Mouse (Mus musculus): ENCODE measurements around the gene Ruvbl1.

Gene Ruvbl1

GRCm38 (mm10) chr6:88499481-88500404 lies 34.5 kb downstream of the Ruvbl1 start:
- peak; percentile 51 for DNase-seq

DNA sequence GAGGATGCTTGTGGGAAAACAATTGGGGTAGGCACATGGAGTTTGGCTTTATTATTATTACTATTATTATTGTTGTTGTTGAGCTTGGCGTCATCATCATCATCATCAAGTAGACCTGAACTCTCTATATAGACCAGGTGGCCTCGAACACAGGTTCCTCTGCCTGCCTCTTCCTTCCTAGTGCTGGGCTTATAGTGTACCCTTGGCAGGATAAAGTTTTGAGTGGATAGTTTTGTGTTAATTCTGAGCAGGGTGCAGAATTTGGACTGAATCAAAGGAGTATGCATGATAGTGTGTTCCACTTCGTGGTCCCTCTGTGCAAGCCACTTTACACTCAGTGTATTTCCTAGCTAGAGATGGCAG lies 35.2 kb downstream of the Ruvbl1 start:
- no peak for DNase-seq

- no peak for DNase-seq
Observed at GRCm38 (mm10) chr6:88502030-88502970, 37.1 kb downstream of the Ruvbl1 start.

GRCm38 (mm10) chr6:88503044-88503443 lies 37.8 kb downstream of the Ruvbl1 start:
- no peak for DNase-seq

GRCm38 (mm10) chr6:88513984-88514383 lies 48.8 kb downstream of the Ruvbl1 start:
- DNase-seq, result no peak

DNA sequence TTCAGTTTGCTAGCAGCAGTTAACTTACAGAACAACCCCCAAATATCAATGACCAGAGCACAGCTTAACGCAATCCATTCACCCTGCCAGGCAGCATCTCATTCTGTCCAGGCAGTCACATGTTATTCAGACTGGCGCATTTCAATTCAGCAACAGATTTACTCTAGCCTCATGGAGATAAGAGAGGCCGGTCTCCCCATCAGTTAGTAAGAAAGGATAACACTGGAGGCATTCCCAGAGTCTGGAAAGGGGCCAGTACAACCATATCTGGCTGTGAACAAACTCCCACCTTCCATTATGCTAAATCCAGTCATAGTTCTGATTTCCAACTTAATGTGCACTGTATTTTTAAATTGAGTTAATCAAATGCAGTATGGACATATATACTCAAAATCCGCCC lies 49.3 kb downstream of the Ruvbl1 start:
- DNase-seq, result no peak

DNA sequence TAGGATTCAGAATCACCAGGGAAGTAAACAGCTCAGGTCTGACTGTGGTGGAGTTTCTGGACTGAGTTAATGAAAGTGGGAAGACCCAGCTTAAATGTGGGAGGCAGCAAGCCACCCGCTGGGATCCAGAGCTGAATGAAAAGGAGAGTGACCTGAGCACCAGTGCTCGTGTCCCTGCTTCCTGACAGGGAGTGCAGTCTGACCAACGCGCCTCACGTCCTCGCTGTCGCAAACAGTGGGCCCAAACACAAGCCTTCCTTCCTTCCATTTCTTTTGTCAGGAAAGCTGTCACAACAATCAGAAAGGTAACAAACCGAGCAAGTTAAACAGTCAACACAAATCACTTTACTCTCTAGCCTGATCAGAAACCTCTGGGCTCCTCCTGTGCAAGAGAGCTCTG lies 50.8 kb downstream of the Ruvbl1 start:
- DNase-seq, result no peak

GRCm38 (mm10) chr6:88516667-88517066 lies 51.5 kb downstream of the Ruvbl1 start:
- no peak for DNase-seq

DNA sequence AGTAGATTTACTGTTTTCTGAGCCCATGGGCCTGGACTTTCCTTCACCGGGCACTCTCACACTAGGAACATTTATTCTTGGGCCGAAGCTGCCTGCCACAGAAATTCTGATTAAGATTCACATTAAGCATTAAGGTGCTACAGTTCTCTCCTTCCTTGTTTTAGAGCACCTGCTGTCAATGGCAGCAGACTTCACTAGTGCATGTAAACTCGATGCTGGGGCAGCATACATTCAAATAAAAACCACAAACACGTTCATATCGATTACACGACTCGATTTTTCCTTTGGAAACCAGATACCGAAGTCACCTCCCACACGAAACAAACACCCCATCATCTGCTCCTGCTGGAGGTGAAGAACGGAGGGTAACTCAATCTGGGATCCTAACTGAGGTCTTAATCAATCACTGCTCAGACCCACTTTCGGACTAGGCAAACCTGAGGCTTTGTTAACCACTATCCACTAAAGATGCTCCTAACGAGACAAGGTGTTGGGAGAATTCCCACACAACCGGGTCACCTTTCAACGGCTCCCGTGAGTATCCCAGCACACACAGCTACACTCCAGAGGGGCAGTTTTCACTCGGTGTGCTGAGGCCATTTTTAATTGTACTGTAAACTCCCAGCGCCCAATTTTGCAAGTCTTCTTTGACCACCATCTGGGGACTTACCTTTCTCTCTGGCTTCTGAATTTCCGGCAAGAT lies 52.6 kb downstream of the Ruvbl1 start:
- no peak for DNase-seq

GRCm38 (mm10) chr6:88518404-88519263 lies 53.4 kb downstream of the Ruvbl1 start, which contains the start of gene Sec61a1:
Sec61a1 (minus strand) TSS chr6:88518905.
- peak; percentile 97 for DNase-seq

- DNase-seq, result peak; percentile 83
Observed at GRCm38 (mm10) chr6:88521821-88522220, 56.6 kb downstream of the Ruvbl1 start.

DNA sequence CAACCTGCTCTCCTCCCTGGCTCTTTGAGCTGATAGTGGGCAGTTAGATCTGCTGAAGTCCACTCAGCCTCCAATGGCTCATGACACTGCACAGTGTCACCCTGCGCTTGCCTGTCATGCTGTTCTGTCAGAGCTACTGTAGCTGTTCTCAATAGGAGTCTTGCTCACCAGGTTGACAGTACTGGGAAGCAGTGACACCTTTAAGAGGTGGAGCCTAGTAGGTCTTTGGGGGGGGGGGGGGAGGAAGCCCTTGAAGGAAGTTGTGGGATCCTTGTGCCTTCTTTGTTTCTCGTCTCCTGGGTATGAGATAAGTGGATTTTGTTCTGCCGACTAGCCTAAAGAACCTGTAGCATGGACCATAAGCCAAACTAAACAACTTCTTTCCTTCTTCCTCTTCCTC lies 57.4 kb downstream of the Ruvbl1 start:
- DNase-seq, result no peak

DNA sequence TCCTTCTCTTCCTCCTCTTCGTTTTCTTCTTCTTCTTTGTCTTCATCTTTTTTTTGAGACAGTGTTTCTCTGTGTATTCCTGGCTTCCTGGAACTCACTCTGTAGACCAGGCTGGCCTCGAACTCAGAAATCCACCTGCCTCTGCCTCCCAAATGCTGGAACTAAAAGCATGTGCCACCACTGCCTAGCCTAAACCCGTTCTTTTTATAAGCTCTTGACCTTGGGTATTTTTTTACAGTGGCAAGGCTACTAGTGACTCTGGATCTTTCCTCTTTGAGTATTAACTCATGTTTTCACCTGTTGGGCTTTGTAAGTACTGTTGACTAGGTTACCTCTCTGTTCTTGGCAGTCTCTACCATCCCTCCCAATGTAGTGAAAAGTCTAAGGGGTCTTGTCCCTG lies 57.8 kb downstream of the Ruvbl1 start:
- no peak for DNase-seq

DNA sequence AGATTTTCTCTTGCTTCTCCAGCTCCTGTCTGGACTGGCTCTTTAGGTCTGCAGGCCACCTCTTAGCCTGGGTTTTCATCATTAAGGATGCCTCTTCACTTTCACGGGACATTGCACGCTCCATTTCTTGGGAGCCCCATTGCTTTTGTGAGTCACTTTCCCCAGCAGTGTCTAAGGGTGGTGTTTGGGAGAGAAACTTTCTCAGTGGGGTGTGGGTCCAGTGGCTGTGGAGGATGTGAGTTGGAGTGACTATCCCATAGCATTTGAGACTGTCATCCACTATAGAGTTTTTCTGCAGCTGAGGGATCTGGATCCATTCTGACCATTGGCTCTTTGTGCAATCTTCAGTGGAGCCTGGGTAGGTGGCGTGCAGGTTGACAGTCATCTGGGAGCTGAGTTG lies 58.2 kb downstream of the Ruvbl1 start:
- DNase-seq, result no peak

- peak; percentile 39 for DNase-seq
Observed at GRCm38 (mm10) chr6:88524056-88524455, 58.8 kb downstream of the Ruvbl1 start.

DNA sequence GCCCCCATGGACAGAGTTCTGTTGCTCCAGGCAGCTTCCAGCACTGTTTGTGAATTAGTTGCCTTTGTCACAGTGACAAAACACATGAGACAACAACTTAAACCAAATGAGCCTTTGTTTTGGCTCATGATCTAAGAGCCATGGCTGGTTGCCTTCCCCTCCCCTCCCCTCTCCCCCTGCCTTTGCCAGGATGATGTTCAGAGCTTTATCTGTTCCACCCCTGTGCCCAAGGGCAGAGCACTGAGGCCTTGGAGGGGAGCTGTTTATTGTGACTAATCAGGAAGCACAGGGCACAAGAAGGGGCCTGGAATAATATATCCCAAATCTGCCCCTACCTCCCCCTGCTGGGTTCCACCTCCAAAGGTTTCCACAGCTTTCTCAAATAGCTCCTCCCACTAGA lies 65.1 kb downstream of the Ruvbl1 start:
- no peak for DNase-seq

DNA sequence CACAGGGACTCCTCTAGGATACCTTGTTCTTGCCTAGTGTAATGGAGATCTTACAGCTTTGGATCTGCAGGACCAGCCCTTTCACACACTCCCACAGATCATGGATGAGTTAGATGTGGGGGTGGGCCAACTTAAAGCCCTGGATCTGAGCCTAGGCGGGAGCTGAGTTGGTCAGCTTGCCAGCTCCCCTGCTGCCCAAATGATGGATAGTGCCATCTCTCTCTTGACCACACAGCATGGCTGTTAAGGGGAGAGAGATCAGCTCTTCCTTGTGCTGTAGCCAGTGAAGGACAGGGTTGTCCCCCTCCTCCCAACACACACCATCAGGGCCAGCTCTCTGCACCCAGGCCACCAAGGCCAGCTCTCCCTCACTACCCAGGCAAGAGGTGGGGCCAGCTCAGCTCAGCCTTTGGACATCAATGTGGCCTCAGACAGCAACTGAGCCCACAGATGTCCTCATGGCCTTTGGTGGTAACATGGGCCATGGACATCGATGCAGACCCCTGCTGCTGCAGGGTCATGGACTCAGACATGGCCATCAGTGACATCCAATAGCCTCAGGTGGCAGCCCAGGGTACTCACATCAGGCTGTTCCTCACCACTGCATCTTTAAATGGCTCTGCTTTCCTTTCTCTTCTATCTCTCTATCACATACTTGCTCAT lies 75.0 kb downstream of the Ruvbl1 start:
- no peak for DNase-seq

GRCm38 (mm10) chr6:88544241-88544640 lies 79.0 kb downstream of the Ruvbl1 start:
- no peak for DNase-seq

- DNase-seq, result no peak
Observed at GRCm38 (mm10) chr6:88544644-88545396, 79.6 kb downstream of the Ruvbl1 start.

GRCm38 (mm10) chr6:88545397-88545790 lies 80.2 kb downstream of the Ruvbl1 start:
- DNase-seq, result no peak
